Mouse (Mus musculus) adrenal gland, adult (tissue): ENCODE data around the gene Meig1.

Experiments used
- DNase-seq, 2 experiments: peaks; one replicate each; pipeline ENCODE4 v3.0.0; 2022 to 2023; ENCODE audit warnings: low spot score in 1 of 2; ENCODE audit not compliant: inconsistent age in 2 of 2

Gene Meig1

DNA sequence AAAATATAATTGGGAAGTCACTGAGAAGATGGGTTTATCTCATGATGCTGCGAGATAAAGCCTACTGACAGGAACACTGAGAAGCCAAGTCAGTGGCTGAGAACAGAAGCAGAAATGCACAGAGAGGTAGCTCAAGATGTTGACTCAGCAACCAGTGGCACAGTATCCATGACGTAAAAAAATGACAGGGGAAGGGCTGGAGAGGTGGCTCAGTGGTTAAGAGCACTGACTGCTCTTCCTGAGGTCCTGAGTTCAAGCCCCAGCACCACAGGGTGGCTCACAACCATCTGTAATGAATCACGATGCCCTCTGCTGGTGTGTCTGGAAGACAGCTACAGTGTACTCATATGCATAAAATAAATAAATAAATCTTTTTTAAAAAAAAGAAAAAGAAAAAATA lies 61.4 kb downstream of the Meig1 start:
- no peak for DNase-seq
